ENCODE assay signal across 11 mouse cellular contexts in genomic region chr2:31348850-31349249, GRCm38 (mm10). TPM values are rescaled to one million over a fixed set of nuclear protein-coding genes. Genes with fewer than 3 reads are reported as not detected.
"Had no signal": no experiment of that assay in that cellular context is flagged by ENCODE, and none has a peak within 500 bp of the region (broad histone marks: within the 10 kb centered on the region; RNA-seq: fewer than 3 reads in every experiment).

No protein-coding gene starts in this region.

- DNase-seq: kidney, adult 11 months; kidney, adult 18-20 months; kidney, adult 2 months; kidney, adult 8-10 months; kidney, adult 9 months; kidney, postnatal 10 days; kidney, postnatal 14 days; kidney, postnatal 25 days; kidney, postnatal 36 days; kidney, postnatal 4 days had no signal

RNA-seq across cellular contexts. Expression of gene Hmcn2, which starts 34.6 kb away (rescaled TPM):
- total RNA-seq: hematopoietic stem cell, adult 5-6 weeks had no signal
